8 mouse cellular contexts compared by ENCODE assay signal in genomic region chr12:84907024-84907626, GRCm38 (mm10). TPM values are rescaled to one million over a fixed set of nuclear protein-coding genes. Genes with fewer than 3 reads are reported as not detected.
DNase-seq lines count a peak whose midpoint lies in the region; ATAC-seq lines count a peak whose summit lies in the region.
"Had no signal": no experiment of that assay in that cellular context is flagged by ENCODE, and none has a peak within 500 bp of the region (broad histone marks: within the 10 kb centered on the region; RNA-seq: fewer than 3 reads in every experiment).

No protein-coding gene starts in this region.

- H3K4me1 ChIP-seq in heart, embryonic 12.5 days (replicated peaks), result peaks cover 18% of the 10 kb centered on the region
- peaks cover 18% of the 10 kb centered on the region for H3K4me1 ChIP-seq in lung, embryonic 16.5 days (replicated peaks; ENCODE audit: control insufficient read depth, insufficient read depth, low read length)

- H3K4me2 ChIP-seq in heart, embryonic 12.5 days, result no peak overlapping the region
- no peak overlapping the region for H3K4me2 ChIP-seq in lung, embryonic 16.5 days (ENCODE audit: low read depth, low read length)

- no peak for ATAC-seq in heart, embryonic 12.5 days (ENCODE audit: insufficient number of reproducible peaks, low FRiP score)
- peak; percentile 55 for ATAC-seq in lung, embryonic 16.5 days (ENCODE audit: low read depth)

- H3K27me3 ChIP-seq in heart, embryonic 12.5 days (replicated peaks), result no peaks in the 10 kb centered on the region
- H3K27me3 ChIP-seq in lung, embryonic 16.5 days (ENCODE audit: control insufficient read depth, insufficient read depth, low read depth, low read length), result no peaks in the 10 kb centered on the region; the same call in 1 of the 2 replicates

- no peaks in the 10 kb centered on the region for H3K36me3 ChIP-seq in heart, embryonic 12.5 days
- H3K36me3 ChIP-seq in lung, embryonic 16.5 days (ENCODE audit: control insufficient read depth, insufficient read depth, low read length), result no peaks in the 10 kb centered on the region

- DNase-seq in NIH3T3 (ENCODE audit: low read depth), result peak; percentile 66
- peak; percentile 34 for DNase-seq in embryo, embryonic 10.5 days (ENCODE audit: low spot score)
- DNase-seq in left cerebral cortex, adult 8-10 months (ENCODE audit: low spot score in 2 of 2), result no peak
- no peak for DNase-seq in thymus, postnatal 4 days
- no peak for DNase-seq in left cerebral cortex, adult 11 months (ENCODE audit: low spot score)

- H3K4me3 ChIP-seq in heart, embryonic 12.5 days, result no peak overlapping the region
- H3K4me3 ChIP-seq in lung, embryonic 16.5 days (ENCODE audit: low read length), result no peak overlapping the region

- peak overlapping the region; percentile 18; the same call in 1 of the 2 replicates for H3K27ac ChIP-seq in heart, embryonic 12.5 days (ENCODE audit: poor library complexity, severe bottlenecking)
- H3K27ac ChIP-seq in lung, embryonic 16.5 days (ENCODE audit: low read length), result peak overlapping the region; percentile 83
- H3K27ac ChIP-seq: macrophage had no signal

- H3K9me3 ChIP-seq in heart, embryonic 12.5 days (replicated peaks), result no peaks in the 10 kb centered on the region
- no peaks in the 10 kb centered on the region for H3K9me3 ChIP-seq in lung, embryonic 16.5 days (ENCODE audit: control insufficient read depth, low read length)

- no peak overlapping the region for H3K9ac ChIP-seq in heart, embryonic 12.5 days
- H3K9ac ChIP-seq in lung, embryonic 16.5 days (ENCODE audit: low read length), result no peak overlapping the region

- 72% methylated on average over 12 of the region's 12 CpGs for WGBS in heart, embryonic 12.5 days
- WGBS in lung, embryonic 16.5 days, result 57% methylated on average over 12 of the region's 12 CpGs

RNA-seq across cellular contexts. Expression of gene Ltbp2, which starts 30.8 kb away (rescaled TPM):
- 0.50 and 0.68 TPM in 2 replicates for polyA plus RNA-seq in heart, embryonic 12.5 days (2016; fragmentation: Nextera tagmentation; extraction: Ambion mirVana)
- polyA plus RNA-seq in lung, embryonic 16.5 days (2015; fragmentation: Nextera tagmentation; extraction: Ambion mirVana), result 18.6 and 19.8 TPM in 2 replicates
- total RNA-seq in left cerebral cortex, adult 8-10 months (2022), result 1 to 10 TPM in 2 of 4 experiments, under 1 TPM in 2; 0.50 to 1.2 (median 0.98) TPM

Comparison
In these comparisons a context has a peak if more than half of its experiments do, and no peak if none do; other contexts are left out.
1. DNase-seq: peak in NIH3T3 (single experiment) and embryo, embryonic 10.5 days (single experiment); none in left cerebral cortex, adult 8-10 months (0 of 2), thymus, postnatal 4 days (single experiment) and left cerebral cortex, adult 11 months (single experiment).
2. RNA of gene Ltbp2, which starts 30.8 kb away (polyA plus RNA-seq): 18.6 to 19.8 TPM in lung, embryonic 16.5 days; 0.50 to 0.68 TPM in heart, embryonic 12.5 days; every median in the first group is over 10 times any median in the second.